Mouse (Mus musculus): ENCODE data around the gene Atp8a1. TPM values are rescaled to one million over a fixed set of nuclear protein-coding genes. Genes with fewer than 3 reads are reported as not detected.

The Atp8a1 gene
- polyA plus RNA-seq, 1 experiment from 2014 or later = 8.1 TPM

DNA sequence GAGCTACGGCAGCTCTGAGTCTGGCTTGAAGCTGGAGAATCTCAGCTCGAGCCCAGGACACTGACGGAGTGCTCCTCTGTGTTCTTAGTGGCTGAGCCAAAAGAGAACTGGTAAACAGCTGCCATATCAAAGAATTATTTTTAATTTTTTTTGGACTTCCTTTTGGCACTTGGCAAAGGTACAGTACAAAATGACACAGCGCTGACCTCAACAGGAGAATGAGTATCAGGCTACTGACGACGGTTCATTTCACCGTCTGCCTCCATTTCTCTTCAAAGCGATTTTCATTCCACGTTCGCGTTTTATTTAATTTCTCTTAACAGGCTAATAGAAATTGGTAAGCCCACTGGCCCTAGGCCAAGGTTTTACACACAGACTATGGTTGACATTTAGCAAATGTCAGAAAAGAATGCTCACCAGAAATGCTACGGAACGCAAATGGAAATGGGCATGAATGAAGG, 177.8 kb downstream of the Atp8a1 start:
- WGBS = 21% methylated on average over 13 of the region's 13 CpGs
- Histone ChIP-seq H3K27ac (replicated peaks) (no peak overlapping the region), H3K9ac (no peak overlapping the region), H3K4me3 (replicated peaks) (no peak overlapping the region), H3K4me1 (no peaks in the 10 kb centered on the region), H3K36me3 (no peaks in the 10 kb centered on the region), H3K4me2 (replicated peaks) (peak overlapping the region; percentile 25; the same call in 1 of the 2 replicates), H3K27me3 (no peaks in the 10 kb centered on the region), H3K9me3 (replicated peaks) (no peaks in the 10 kb centered on the region)
- no peak for ATAC-seq (ENCODE audit: insufficient number of reproducible peaks, low FRiP score, low TSS enrichment, low read depth)

DNA sequence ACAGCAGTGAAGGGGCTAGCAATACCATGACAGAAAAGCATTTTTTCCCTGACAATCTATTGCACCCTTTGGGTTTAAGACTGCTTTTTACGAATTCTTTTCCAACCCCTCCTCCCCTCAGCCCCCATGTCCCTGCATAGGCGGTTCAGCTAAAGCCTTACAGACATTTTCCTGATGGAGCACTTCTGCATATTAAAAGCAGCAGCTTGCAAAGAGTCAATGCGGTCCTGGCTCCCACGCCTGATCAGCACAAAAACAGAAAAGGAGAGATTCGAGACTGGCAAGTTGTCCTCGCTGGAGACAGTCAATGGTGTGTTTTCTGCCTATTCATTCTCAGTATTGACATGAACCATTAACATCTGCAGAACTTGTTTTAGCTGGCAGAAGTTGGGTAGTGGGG, 184.5 kb downstream of the Atp8a1 start:
- H3K4me3 ChIP-seq (replicated peaks) = no peak overlapping the region
- H3K27me3 ChIP-seq = no peaks in the 10 kb centered on the region
- no peak for ATAC-seq (ENCODE audit: insufficient number of reproducible peaks, low FRiP score, low TSS enrichment, low read depth)
- H3K4me1 ChIP-seq = 0 out of 2 replicates have a peak, but pooled peaks cover 4% of the 10 kb centered on the region
- 35% methylated on average over 6 of the region's 6 CpGs for WGBS
- no peak overlapping the region for H3K4me2 ChIP-seq (replicated peaks)
- no peaks in the 10 kb centered on the region for H3K9me3 ChIP-seq (replicated peaks)
- H3K27ac ChIP-seq (replicated peaks) = no peak overlapping the region
- H3K36me3 ChIP-seq = no peaks in the 10 kb centered on the region
- H3K9ac ChIP-seq = no peak overlapping the region

DNA sequence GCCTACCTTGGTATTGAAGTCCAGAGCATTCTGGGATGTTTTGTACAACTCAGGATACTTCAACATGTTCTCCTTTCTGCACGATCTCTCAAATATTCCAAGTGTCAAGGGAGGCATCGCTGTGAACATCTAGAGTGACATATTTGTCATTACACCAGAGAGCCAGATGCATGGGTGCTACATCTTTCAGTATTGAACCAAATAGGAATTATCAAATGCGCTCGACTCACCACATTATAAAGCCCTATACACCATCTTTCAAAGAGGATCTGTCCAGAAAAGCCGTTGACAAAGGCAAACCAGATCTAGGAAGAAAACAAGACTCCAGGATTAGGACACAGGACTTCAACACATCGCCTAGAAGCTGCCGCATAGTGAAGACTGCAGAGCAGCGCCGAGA, 187.4 kb downstream of the Atp8a1 start:
- no peaks in the 10 kb centered on the region for H3K36me3 ChIP-seq
- no peaks in the 10 kb centered on the region for H3K9me3 ChIP-seq (replicated peaks)
- 0 out of 2 replicates have a peak, but pooled peaks cover 4% of the 10 kb centered on the region for H3K4me1 ChIP-seq
- H3K4me2 ChIP-seq (replicated peaks) = no peak overlapping the region
- no peak for ATAC-seq (ENCODE audit: insufficient number of reproducible peaks, low FRiP score, low TSS enrichment, low read depth)
- H3K27ac ChIP-seq (replicated peaks) = no peak overlapping the region
- no peak overlapping the region for H3K4me3 ChIP-seq (replicated peaks)
- H3K27me3 ChIP-seq = no peaks in the 10 kb centered on the region
- WGBS = 89% methylated on average over 9 of the region's 9 CpGs
- no peak overlapping the region for H3K9ac ChIP-seq

DNA sequence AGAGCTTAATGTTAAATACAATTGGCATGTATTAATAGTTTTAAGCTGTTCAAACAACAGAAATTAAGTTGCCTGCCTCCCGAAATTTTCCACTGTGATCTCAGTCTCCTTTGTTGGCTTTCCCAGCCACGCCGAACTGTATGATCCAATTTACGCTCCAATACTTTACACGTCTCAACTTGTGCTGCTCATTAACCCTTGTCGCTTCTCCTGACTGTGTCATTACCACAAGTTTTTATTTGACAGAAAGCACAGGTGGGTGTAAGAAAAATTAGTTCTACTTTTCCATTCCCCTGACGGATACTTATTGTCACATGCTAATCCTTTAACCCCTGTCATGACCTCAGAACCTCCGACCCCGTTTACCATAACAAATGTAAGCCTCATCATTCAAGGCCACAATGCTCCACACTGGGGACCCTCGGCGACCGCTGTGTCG, 190.4 kb downstream of the Atp8a1 start:
- no peaks in the 10 kb centered on the region for H3K27me3 ChIP-seq
- H3K4me1 ChIP-seq = no peaks in the 10 kb centered on the region
- no peaks in the 10 kb centered on the region for H3K36me3 ChIP-seq
- no peak overlapping the region for H3K4me2 ChIP-seq (replicated peaks)
- H3K27ac ChIP-seq (replicated peaks) = no peak overlapping the region
- no peak overlapping the region for H3K4me3 ChIP-seq (replicated peaks)
- 41% methylated on average over 13 of the region's 13 CpGs for WGBS
- no peak for ATAC-seq (ENCODE audit: insufficient number of reproducible peaks, low FRiP score, low TSS enrichment, low read depth)
- no peaks in the 10 kb centered on the region for H3K9me3 ChIP-seq (replicated peaks)
- H3K9ac ChIP-seq = no peak overlapping the region

DNA sequence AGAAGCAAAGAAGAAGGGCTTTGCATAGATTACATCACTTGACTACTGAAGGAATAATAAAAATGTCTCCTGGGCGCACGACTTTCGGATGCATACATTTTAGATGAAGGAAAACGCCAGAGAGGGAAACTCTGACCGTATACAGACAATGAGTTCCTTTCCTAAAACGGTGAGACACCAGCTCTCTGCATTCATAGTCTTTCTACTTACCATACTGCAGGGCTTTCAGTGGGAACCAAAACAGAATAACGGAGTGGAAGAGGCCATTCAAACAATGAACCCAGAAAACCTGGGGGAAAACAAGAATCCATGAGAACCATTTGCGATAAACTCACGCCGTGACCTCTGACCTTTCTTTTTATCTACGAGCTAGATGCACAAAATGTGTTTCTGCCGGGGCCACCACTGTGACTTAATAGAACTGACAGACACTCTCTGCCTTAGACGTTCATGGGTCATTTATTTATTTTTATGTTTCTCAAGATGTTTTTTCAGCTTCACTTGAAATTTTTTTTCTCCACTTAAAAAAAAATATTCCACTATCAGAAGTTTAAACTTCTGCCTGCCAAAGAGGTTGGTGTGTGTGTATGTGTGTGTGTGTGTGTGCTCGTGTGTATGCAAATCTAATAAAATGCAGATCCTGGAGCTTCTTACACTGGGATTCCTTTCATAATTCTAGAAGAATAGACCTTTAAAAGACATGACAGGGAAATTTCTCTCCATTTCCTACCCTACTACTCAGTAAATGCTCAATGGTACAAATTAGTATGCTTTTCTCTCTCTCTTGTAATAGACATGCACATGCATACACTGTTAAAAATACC, 191.3 kb downstream of the Atp8a1 start:
- Histone ChIP-seq H3K4me3 (replicated peaks) (no peak overlapping the region), H3K4me2 (replicated peaks) (no peak overlapping the region), H3K36me3 (no peaks in the 10 kb centered on the region), H3K27ac (replicated peaks) (no peak overlapping the region), H3K4me1 (no peaks in the 10 kb centered on the region), H3K27me3 (no peaks in the 10 kb centered on the region), H3K9ac (no peak overlapping the region), H3K9me3 (replicated peaks) (no peaks in the 10 kb centered on the region)
- no peak for ATAC-seq (ENCODE audit: insufficient number of reproducible peaks, low FRiP score, low TSS enrichment, low read depth)
- 61% methylated on average over 14 of the region's 14 CpGs for WGBS

DNA sequence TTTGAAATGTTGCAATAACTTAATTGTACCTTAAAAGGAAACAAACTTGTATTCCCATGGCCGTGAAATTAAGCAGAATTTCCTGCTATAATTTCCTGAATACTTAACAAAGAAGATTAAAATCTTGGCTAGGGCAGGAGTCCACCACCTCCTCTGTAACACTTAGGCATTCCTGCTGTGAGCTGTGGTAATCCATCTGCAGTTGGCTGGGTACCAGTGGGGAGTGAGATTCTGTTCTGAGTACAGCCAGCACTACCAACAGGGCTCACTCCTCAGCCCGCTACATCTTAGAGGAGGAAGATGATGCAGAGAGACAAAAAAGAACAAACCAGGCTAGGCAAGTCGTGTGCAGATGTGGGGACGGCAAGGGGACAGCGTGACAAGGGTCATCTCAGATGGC, 192.7 kb downstream of the Atp8a1 start:
- no peak for ATAC-seq (ENCODE audit: insufficient number of reproducible peaks, low FRiP score, low TSS enrichment, low read depth)
- H3K4me2 ChIP-seq (replicated peaks) = no peak overlapping the region
- no peaks in the 10 kb centered on the region for H3K36me3 ChIP-seq
- no peak overlapping the region for H3K9ac ChIP-seq
- H3K27ac ChIP-seq (replicated peaks) = no peak overlapping the region
- no peak overlapping the region for H3K4me3 ChIP-seq (replicated peaks)
- H3K4me1 ChIP-seq = no peaks in the 10 kb centered on the region
- WGBS = 77% methylated on average over 5 of the region's 5 CpGs
- no peaks in the 10 kb centered on the region for H3K9me3 ChIP-seq (replicated peaks)
- H3K27me3 ChIP-seq = no peaks in the 10 kb centered on the region

DNA sequence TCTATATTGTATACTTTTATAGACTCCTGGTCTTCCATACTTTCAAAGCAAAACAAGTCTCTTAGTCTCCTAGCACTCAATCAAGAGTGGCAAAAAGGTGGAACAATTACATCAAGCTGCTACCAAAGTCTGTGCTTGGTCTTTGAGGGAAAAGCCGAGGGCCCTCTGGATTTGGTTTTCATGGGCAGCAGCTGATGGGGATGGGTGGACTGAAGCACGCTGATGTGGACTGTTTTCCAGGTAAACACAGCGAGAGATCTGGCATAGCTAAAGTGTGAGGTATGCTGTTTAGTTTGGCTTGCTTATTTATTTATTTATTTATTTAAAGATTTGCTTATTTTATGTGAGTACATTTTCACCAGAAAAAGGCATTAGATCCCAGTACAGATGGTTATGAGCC, 193.7 kb downstream of the Atp8a1 start:
- H3K9me3 ChIP-seq (replicated peaks) = no peaks in the 10 kb centered on the region
- H3K9ac ChIP-seq = no peak overlapping the region
- no peak for ATAC-seq (ENCODE audit: insufficient number of reproducible peaks, low FRiP score, low TSS enrichment, low read depth)
- no peak overlapping the region for H3K4me3 ChIP-seq (replicated peaks)
- H3K27me3 ChIP-seq = no peaks in the 10 kb centered on the region
- no peak overlapping the region for H3K4me2 ChIP-seq (replicated peaks)
- 90% methylated on average over 3 of the region's 3 CpGs for WGBS
- no peak overlapping the region for H3K27ac ChIP-seq (replicated peaks)
- no peaks in the 10 kb centered on the region for H3K4me1 ChIP-seq
- H3K36me3 ChIP-seq = no peaks in the 10 kb centered on the region

DNA sequence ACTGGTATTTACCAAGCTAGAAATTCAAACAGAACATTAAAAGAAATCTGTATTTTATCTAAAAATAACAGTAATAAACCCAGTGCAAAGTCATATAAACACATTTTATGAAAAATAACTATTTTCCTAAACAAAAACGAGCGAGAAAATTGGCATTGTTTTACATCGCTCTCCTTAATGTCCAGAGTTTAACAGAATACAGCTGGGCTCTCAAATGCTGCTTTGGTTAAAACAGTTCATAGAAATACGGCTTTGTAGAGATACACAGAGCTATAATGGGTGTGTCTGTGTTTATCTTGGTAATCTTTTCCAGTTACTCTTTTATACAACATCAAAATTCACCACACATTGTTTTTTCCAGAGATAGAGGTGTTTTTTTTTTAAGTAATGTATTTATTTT, 194.8 kb downstream of the Atp8a1 start:
- Histone ChIP-seq H3K9ac (no peak overlapping the region), H3K27me3 (peaks cover 8% of the 10 kb centered on the region; the same call in 1 of the 2 replicates), H3K36me3 (no peaks in the 10 kb centered on the region), H3K9me3 (replicated peaks) (no peaks in the 10 kb centered on the region), H3K4me1 (no peaks in the 10 kb centered on the region), H3K4me3 (replicated peaks) (no peak overlapping the region), H3K27ac (replicated peaks) (no peak overlapping the region), H3K4me2 (replicated peaks) (no peak overlapping the region)
- no peak for ATAC-seq (ENCODE audit: insufficient number of reproducible peaks, low FRiP score, low TSS enrichment, low read depth)
- 61% methylated on average over 4 of the region's 4 CpGs for WGBS

DNA sequence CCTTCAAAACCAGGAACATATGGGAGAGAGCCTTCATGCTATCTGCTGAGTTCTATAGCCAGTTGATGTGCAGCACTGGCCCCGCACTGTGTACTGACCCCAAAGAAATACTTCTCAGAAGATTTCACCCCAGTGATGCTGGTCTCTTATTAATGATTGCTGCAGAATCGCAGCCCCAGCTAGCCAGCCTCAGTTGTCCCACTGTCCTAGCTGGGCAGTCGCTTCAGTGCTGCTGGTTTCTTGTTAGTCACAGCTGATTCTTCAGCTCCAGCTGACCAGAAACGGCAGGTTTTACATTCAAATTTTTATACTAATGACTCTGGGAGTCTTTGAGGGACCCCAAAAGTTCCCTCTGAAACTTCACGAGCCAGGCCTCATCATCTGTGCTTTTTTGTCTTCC, 197.2 kb downstream of the Atp8a1 start:
- Histone ChIP-seq H3K36me3 (no peaks in the 10 kb centered on the region), H3K4me2 (replicated peaks) (no peak overlapping the region), H3K4me3 (replicated peaks) (no peak overlapping the region), H3K27ac (replicated peaks) (no peak overlapping the region), H3K9ac (no peak overlapping the region), H3K9me3 (replicated peaks) (no peaks in the 10 kb centered on the region), H3K27me3 (peaks cover 9% of the 10 kb centered on the region; the same call in 1 of the 2 replicates), H3K4me1 (no peaks in the 10 kb centered on the region)
- ATAC-seq (ENCODE audit: insufficient number of reproducible peaks, low FRiP score, low TSS enrichment, low read depth) = no peak
- 87% methylated on average over 5 of the region's 5 CpGs for WGBS

DNA sequence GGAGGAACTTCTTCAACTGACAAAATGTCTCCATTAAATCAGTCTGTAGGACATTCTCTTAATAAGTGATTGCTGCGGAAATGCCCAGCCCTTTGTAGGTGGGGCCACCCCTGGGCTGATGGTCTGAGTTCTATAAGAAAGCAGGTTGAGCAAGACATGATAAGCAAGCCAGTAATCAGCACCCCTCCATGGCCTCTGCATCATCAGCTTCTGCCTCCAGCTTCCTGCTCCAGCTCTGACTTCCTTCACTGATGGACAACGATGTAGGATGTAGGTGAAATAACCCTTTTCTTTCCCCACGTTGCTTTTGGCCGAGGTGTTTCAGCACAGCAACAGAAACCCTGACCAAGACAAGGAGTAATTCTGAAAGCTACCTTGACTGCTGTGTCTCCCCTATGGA, 198.1 kb downstream of the Atp8a1 start:
- Histone ChIP-seq H3K36me3 (no peaks in the 10 kb centered on the region), H3K27ac (replicated peaks) (no peak overlapping the region), H3K4me3 (replicated peaks) (no peak overlapping the region), H3K4me1 (no peaks in the 10 kb centered on the region), H3K27me3 (peaks cover 18% of the 10 kb centered on the region; the same call in 1 of the 2 replicates), H3K9ac (no peak overlapping the region), H3K9me3 (replicated peaks) (no peaks in the 10 kb centered on the region), H3K4me2 (replicated peaks) (no peak overlapping the region)
- no peak for ATAC-seq (ENCODE audit: insufficient number of reproducible peaks, low FRiP score, low TSS enrichment, low read depth)
- WGBS = 86% methylated on average over 4 of the region's 4 CpGs

DNA sequence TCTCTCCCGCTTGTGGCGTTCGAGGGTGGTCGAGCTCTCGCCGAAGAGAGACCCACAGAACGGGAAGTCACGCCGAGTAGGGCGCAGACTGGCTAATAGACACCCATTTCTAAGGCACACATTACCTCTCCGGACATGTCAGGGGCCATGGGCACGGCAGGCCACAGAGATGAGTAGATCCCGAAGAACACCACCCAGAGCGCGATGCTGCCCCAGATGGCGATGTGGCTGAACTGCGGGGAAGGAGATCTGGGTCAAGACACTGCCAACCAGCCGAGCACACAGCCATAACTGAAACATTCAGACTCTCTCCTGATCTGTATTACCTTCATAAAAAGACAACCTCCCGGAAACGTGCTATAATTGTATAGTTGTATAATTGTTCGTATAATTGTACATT, 199.7 kb downstream of the Atp8a1 start:
- H3K4me2 ChIP-seq (replicated peaks) = no peak overlapping the region
- 80% methylated on average over 21 of the region's 21 CpGs for WGBS

More for the DNA sequence above, 199.7 kb downstream of the Atp8a1 start:
- Histone ChIP-seq H3K4me1 (no peaks in the 10 kb centered on the region), H3K36me3 (no peaks in the 10 kb centered on the region), H3K9me3 (replicated peaks) (no peaks in the 10 kb centered on the region), H3K9ac (no peak overlapping the region), H3K27me3 (peaks cover 18% of the 10 kb centered on the region; the same call in 1 of the 2 replicates), H3K4me3 (replicated peaks) (no peak overlapping the region), H3K27ac (replicated peaks) (no peak overlapping the region)
- no peak for ATAC-seq (ENCODE audit: insufficient number of reproducible peaks, low FRiP score, low TSS enrichment, low read depth)
